Mouse (Mus musculus) MEL (cell line): ENCODE results near the gene B3gntl1. TPM values are rescaled to one million over a fixed set of nuclear protein-coding genes. Genes with fewer than 3 reads are reported as not detected.

ENCODE experiments used
- DNase-seq: peaks from one replicate; pipeline ENCODE4 v3.0.0; 2011; ENCODE audit warnings: low read depth, low spot score
- H3K27ac ChIP-seq: 2 replicates; pipeline ENCODE4 v1.5.1; 2012; ENCODE audit warnings: low read depth, mild to moderate bottlenecking, control low read depth, low read length, moderate library complexity; ENCODE audit not compliant: control insufficient read depth
- H3K27me3 ChIP-seq, 2 experiments: fragments of 150-350 bp in 1 of 2; sonication (generic) in 1 of 2; 2 replicates each; pipeline ENCODE4 v1.6.1; 2012; ENCODE audit warnings: low read length in 2 of 2, mild to moderate bottlenecking in 2 of 2, improper control_type of control experiment in 1 of 2, moderate library complexity in 1 of 2; ENCODE audit not compliant: insufficient read depth in 2 of 2, control insufficient read depth in 1 of 2
- H3K36me3 ChIP-seq, 2 experiments: 2 replicates each; pipeline ENCODE4 v1.6.1; 2012 to 2014; ENCODE audit warnings: low read length in 2 of 2, improper control_type of control experiment in 1 of 2, inconsistent platforms in 1 of 2, mild to moderate bottlenecking in 1 of 2; ENCODE audit not compliant: insufficient read depth in 2 of 2, control insufficient read depth in 1 of 2
- H3K4me1 ChIP-seq, 2 experiments: fragments of 150-350 bp in 1 of 2; sonication (generic) in 1 of 2; 2 replicates each; pipeline ENCODE4 v1.6.1; 2012; ENCODE audit warnings: low read length in 2 of 2, improper control_type of control experiment in 1 of 2, mild to moderate bottlenecking in 1 of 2; ENCODE audit not compliant: insufficient read depth in 2 of 2, control insufficient read depth in 1 of 2
- H3K4me3 ChIP-seq, 2 experiments: fragments of 150-350 bp in 1 of 2; sonication (generic) in 1 of 2; 2 replicates each; pipeline ENCODE4 v1.5.1; 2012; ENCODE audit warnings: low read depth in 2 of 2, low read length in 2 of 2, mild to moderate bottlenecking in 2 of 2, moderate library complexity in 2 of 2, control low read depth in 1 of 2, improper control_type of control experiment in 1 of 2; ENCODE audit not compliant: control insufficient read depth in 1 of 2, insufficient read depth in 1 of 2
- H3K79me2 ChIP-seq: 2 replicates; pipeline ENCODE4 v1.6.1; 2012; ENCODE audit warnings: mild to moderate bottlenecking, low read length, moderate library complexity; ENCODE audit not compliant: control insufficient read depth, poor library complexity, insufficient read depth
- H3K9ac ChIP-seq: 2 replicates; pipeline ENCODE4 v1.6.1; 2012; ENCODE audit warnings: low read depth, mild to moderate bottlenecking, control low read depth, low read length, moderate library complexity; ENCODE audit not compliant: control insufficient read depth, poor library complexity, severe bottlenecking
- H3K9me3 ChIP-seq: fragments of 150-350 bp; sonication (generic); replicated peaks from 2 replicates; pipeline ENCODE4 v1.6.1; 2012; ENCODE audit warnings: mild to moderate bottlenecking, low read length, improper control_type of control experiment, moderate library complexity; ENCODE audit not compliant: insufficient read depth
- CHD1 ChIP-seq: IDR thresholded peaks from 2 replicates; pipeline ENCODE4 v1.6.1; 2012; ENCODE audit warnings: low read depth, mild to moderate bottlenecking, inconsistent platforms, low read length, improper control_type of control experiment
- E2F4 ChIP-seq: IDR thresholded peaks from 2 replicates; pipeline ENCODE4 v1.6.1; 2011; ENCODE audit warnings: low read depth, low read length, improper control_type of control experiment, borderline replicate concordance
- GATA1 ChIP-seq: IDR thresholded peaks from 2 replicates; pipeline ENCODE4 v1.6.1; 2011; ENCODE audit warnings: low read depth, low read length, improper control_type of control experiment
- JUND ChIP-seq: IDR thresholded peaks from 2 replicates; pipeline ENCODE4 v1.6.1; 2011; ENCODE audit warnings: low read depth, mild to moderate bottlenecking, improper control_type of control experiment, low read length
- MAFK ChIP-seq: IDR thresholded peaks from 2 replicates; pipeline ENCODE4 v1.6.1; 2011; ENCODE audit warnings: low read depth, mild to moderate bottlenecking, low read length, improper control_type of control experiment, borderline replicate concordance
- MXI1 ChIP-seq: IDR thresholded peaks from 2 replicates; pipeline ENCODE4 v1.6.1; 2011; ENCODE audit warnings: mild to moderate bottlenecking, low read depth, low read length, improper control_type of control experiment
- MYC ChIP-seq: IDR thresholded peaks from 2 replicates; pipeline ENCODE4 v1.6.1; 2011; ENCODE audit warnings: low read depth, mild to moderate bottlenecking, low read length, improper control_type of control experiment, moderate library complexity
- NELFE ChIP-seq: IDR thresholded peaks from 2 replicates; pipeline ENCODE4 v1.6.1; 2011; ENCODE audit warnings: low read depth, low read length, improper control_type of control experiment
- NRF1 ChIP-seq: IDR thresholded peaks from 2 replicates; pipeline ENCODE4 v1.6.1; 2014; ENCODE audit warnings: low read depth, mild to moderate bottlenecking, inconsistent platforms, low read length, improper control_type of control experiment, moderate library complexity; ENCODE audit not compliant: poor library complexity, insufficient read depth, severe bottlenecking
- POLR2A ChIP-seq, 2 experiments: IDR thresholded peaks; 2 replicates each; pipeline ENCODE4 v1.6.1; 2011 to 2012; ENCODE audit warnings: low read length in 2 of 2, mild to moderate bottlenecking in 2 of 2, control low read depth in 1 of 2, improper control_type of control experiment in 1 of 2, low read depth in 1 of 2, moderate library complexity in 1 of 2; ENCODE audit not compliant: control insufficient read depth in 1 of 2, insufficient read depth in 1 of 2, poor library complexity in 1 of 2
- RAD21 ChIP-seq: IDR thresholded peaks from 2 replicates; pipeline ENCODE4 v1.6.1; 2011; ENCODE audit warnings: mild to moderate bottlenecking, low read depth, low read length, improper control_type of control experiment
- RCOR1 ChIP-seq: IDR thresholded peaks from 2 replicates; pipeline ENCODE4 v1.6.1; 2012; ENCODE audit warnings: low read depth, mild to moderate bottlenecking, inconsistent platforms, low read length, improper control_type of control experiment
- SIN3A ChIP-seq: IDR thresholded peaks from 2 replicates; pipeline ENCODE4 v1.6.1; 2012; ENCODE audit warnings: low read length, improper control_type of control experiment, inconsistent platforms
- TAL1 ChIP-seq: IDR thresholded peaks from 2 replicates; pipeline ENCODE4 v1.6.1; 2012; ENCODE audit warnings: mild to moderate bottlenecking, inconsistent platforms, low read length, moderate library complexity, mixed read lengths
- USF1 ChIP-seq: IDR thresholded peaks from 2 replicates; pipeline ENCODE4 v1.6.1; 2014; ENCODE audit warnings: low read depth, mild to moderate bottlenecking, inconsistent platforms, low read length, improper control_type of control experiment, moderate library complexity
- ZC3H11A ChIP-seq: IDR thresholded peaks from 2 replicates; pipeline ENCODE4 v1.6.1; 2012; ENCODE audit warnings: low read depth, mild to moderate bottlenecking, inconsistent platforms, low read length, improper control_type of control experiment
- ZMIZ1 ChIP-seq: IDR thresholded peaks from 2 replicates; pipeline ENCODE4 v1.6.1; 2012; ENCODE audit warnings: low read depth, mild to moderate bottlenecking, inconsistent platforms, low read length, improper control_type of control experiment, moderate library complexity
- ZNF384 ChIP-seq: IDR thresholded peaks from 2 replicates; pipeline ENCODE4 v1.6.1; 2012; ENCODE audit warnings: low read depth, mild to moderate bottlenecking, inconsistent platforms, low read length, improper control_type of control experiment
- polyA plus RNA-seq, 2 experiments: library from polyadenylated mRNA; stranded (reverse) in 1 of 2; unstranded in 1 of 2; fragments of >175 nt in 1 of 2; fragments of >200 nt in 1 of 2; gene quantifications; 2 replicates each; pipeline versions ENCODE4 v1.2.1 to v1.2.4; 2012; ENCODE audit warnings: low replicate concordance in 2 of 2, low read depth in 1 of 2; ENCODE audit not compliant: insufficient read length in 2 of 2, insufficient read depth in 1 of 2, missing spikeins in 1 of 2
- total RNA-seq: library from RNA; depleted of rRNA; stranded (reverse); fragments of 300-350 nt; gene quantifications from 2 replicates; pipeline ENCODE4 v1.2.3, GENCODE M21; 2012

Gene B3gntl1
- total and polyA plus RNA-seq, 3 experiments, result 4.7 to 5.6 TPM; not detected in 1

- peak; percentile 57 for TF ChIP-seq SIN3A
- TF ChIP-seq GATA1, result no peak
Measured at GRCm38 (mm10) chr11:121702111-121702894, 29.4 kb upstream of the B3gntl1 start (continued).

GRCm38 (mm10) chr11:121701244-121701643, 28.3 kb upstream of the B3gntl1 start, which contains the start of gene Metrnl:
TSS of gene Metrnl (plus strand) at chr11:121701544.
- no peaks in the 10 kb centered on the region for H3K27me3 ChIP-seq
- TF ChIP-seq ZMIZ1, result no peak
- no peak for TF ChIP-seq JUND
- TF ChIP-seq ZNF384, result no peak
- no peak for TF ChIP-seq TAL1
- no peak for TF ChIP-seq POLR2A (IDR thresholded peaks at IDR 0.05; ENCODE audit: control insufficient read depth in 1 of 2, insufficient read depth in 1 of 2, low read depth in 1 of 2, low read length in 2 of 2, poor library complexity in 1 of 2)
- no peak for TF ChIP-seq E2F4
- no peak for TF ChIP-seq MYC
- no peak for TF ChIP-seq SIN3A
- TF ChIP-seq MAFK, result no peak
- no peak for TF ChIP-seq NRF1
- no peak for TF ChIP-seq CHD1
- TF ChIP-seq RCOR1, result no peak
- TF ChIP-seq ZC3H11A, result no peak
- no peak for TF ChIP-seq MXI1
- no peak for TF ChIP-seq RAD21
- no peak for TF ChIP-seq NELFE
- no peak within 1 kb of the TSS for H3K27ac ChIP-seq
- H3K79me2 ChIP-seq, result no peaks in the 10 kb centered on the region
- H3K36me3 ChIP-seq, result peaks cover 0 to 3% of the 10 kb centered on the region in 2 experiments; a peak in 2 of 4 replicates
- DNase-seq, result no peak
- H3K9ac ChIP-seq, result peak within 1 kb of the TSS; percentile 63
- H3K4me3 ChIP-seq, result peak within 1 kb of the TSS; percentile 69 to 75
- H3K4me1 ChIP-seq, result peaks cover 4 to 14% of the 10 kb centered on the region in 2 experiments; a peak in 3 of 4 replicates
- H3K9me3 ChIP-seq, result no peaks in the 10 kb centered on the region

- TF ChIP-seq USF1 (0 out of 2 replicates have a peak, but pooled peaks have one; percentile 1), GATA1 (no peak)
Measured at GRCm38 (mm10) chr11:121698381-121698955, 25.5 kb upstream of the B3gntl1 start.

More at GRCm38 (mm10) chr11:121698381-121698955, 25.5 kb upstream of the B3gntl1 start:
- H3K36me3 ChIP-seq, result no peaks in the 10 kb centered on the region
- peaks cover 2 to 3% of the 10 kb centered on the region in 2 experiments; a peak in 3 of 4 replicates for H3K4me1 ChIP-seq
- no peak overlapping the region for H3K27ac ChIP-seq
- H3K9ac ChIP-seq, result no peak overlapping the region
- no peaks in the 10 kb centered on the region for H3K79me2 ChIP-seq
- H3K9me3 ChIP-seq, result no peaks in the 10 kb centered on the region
- no peaks in the 10 kb centered on the region; a peak in 1 of 4 replicates for H3K27me3 ChIP-seq
- DNase-seq, result no peak
- no peak overlapping the region for H3K4me3 ChIP-seq
